Mouse (Mus musculus): Measurements from ENCODE around the gene Alg5. TPM values are rescaled to one million over a fixed set of nuclear protein-coding genes. Genes with fewer than 3 reads are reported as not detected.

Gene Alg5
- polyA plus RNA-seq, 1 experiment from 2014 or later: 45.1 TPM

Other genes with a start within 250 kb of the Alg5 start
- 139 and 142 TPM in 2 replicates for gene Supt20, start 42.7 kb upstream of the Alg5 start, polyA plus RNA-seq (2016; fragmentation: Nextera tagmentation; extraction: Ambion mirVana)
- gene Gm21958, start 21.2 kb upstream of the Alg5 start, polyA plus RNA-seq (2016; fragmentation: Nextera tagmentation; extraction: Ambion mirVana): 1.5 and 2.1 TPM in 2 replicates
- gene Exosc8, start 146 bp upstream of the Alg5 start, polyA plus RNA-seq (2016; fragmentation: Nextera tagmentation; extraction: Ambion mirVana): 140 and 146 TPM in 2 replicates
- 1.2 and 1.5 TPM in 2 replicates for gene Smad9, start 20.0 kb downstream of the Alg5 start, polyA plus RNA-seq (2016; fragmentation: Nextera tagmentation; extraction: Ambion mirVana)
- gene Rfxap, start 72.3 kb downstream of the Alg5 start, polyA plus RNA-seq (2016; fragmentation: Nextera tagmentation; extraction: Ambion mirVana): 67.3 and 72.4 TPM in 2 replicates
- gene Sertm1, start 180.3 kb downstream of the Alg5 start, polyA plus RNA-seq (2016; fragmentation: Nextera tagmentation; extraction: Ambion mirVana): 0.29 and 0.42 TPM in 2 replicates